Mouse (Mus musculus) forebrain, embryonic 10.5 days (tissue): Measurements from ENCODE around the gene Sval1. TPM values are rescaled to one million over a fixed set of nuclear protein-coding genes. Genes with fewer than 3 reads are reported as not detected.

Source experiments
- DNase-seq: peaks from one replicate; pipeline ENCODE4 v3.0.0-alpha.2; 2017; ENCODE audit warnings: low spot score; ENCODE audit errors: extremely low spot score
- H3K27ac ChIP-seq: fragments of 300-500 bp; sonication (generic); 2 replicates; pipeline ENCODE4 v1.5.1; 2016; ENCODE audit warnings: mild to moderate bottlenecking
- H3K27me3 ChIP-seq: fragments of 300-500 bp; sonication (generic); 2 replicates; pipeline ENCODE4 v1.6.1; 2016; ENCODE audit warnings: mild to moderate bottlenecking; ENCODE audit not compliant: poor library complexity, severe bottlenecking
- H3K36me3 ChIP-seq: fragments of 300-500 bp; sonication (generic); replicated peaks from 2 replicates; pipeline ENCODE4 v1.6.1; 2016; ENCODE audit warnings: mild to moderate bottlenecking, moderate library complexity
- H3K4me1 ChIP-seq: fragments of 300-500 bp; sonication (generic); 2 replicates; pipeline ENCODE4 v1.6.1; 2016
- H3K4me3 ChIP-seq: fragments of 300-500 bp; sonication (generic); 2 replicates; pipeline ENCODE4 v1.5.1; 2016; ENCODE audit warnings: mild to moderate bottlenecking, moderate library complexity
- H3K9me3 ChIP-seq: fragments of 300-500 bp; sonication (generic); 2 replicates; pipeline ENCODE4 v1.6.1; 2016; ENCODE audit warnings: mild to moderate bottlenecking, moderate library complexity
- WGBS: fragments of 180-500 bp; shearing (Covaris S2); methylation state at CpG from one replicate; pipeline ENCODE4 v1.1.7; 2016; 5-methylcytosine and 5-hydroxymethylcytosine counted together
- polyA plus RNA-seq: library from polyadenylated mRNA; unstranded; fragments of >200 nt; fragmentation: Nextera tagmentation; extraction: Ambion mirVana; gene quantifications from 2 replicates; pipeline ENCODE4 v1.2.1, GENCODE M21; 2016

The Sval1 gene
- polyA plus RNA-seq, result not detected in 2 replicates

- no peak for DNase-seq
- H3K27me3 ChIP-seq, result no peaks in the 10 kb centered on the region
- H3K9me3 ChIP-seq, result no peaks in the 10 kb centered on the region
- no peak within 1 kb of the TSS for H3K27ac ChIP-seq
- no peaks in the 10 kb centered on the region for H3K36me3 ChIP-seq
- WGBS, result 78% methylated on average over 1 of the region's 1 CpGs
- H3K4me3 ChIP-seq, result no peak within 1 kb of the TSS
- no peaks in the 10 kb centered on the region for H3K4me1 ChIP-seq
Measured at GRCm38 (mm10) chr6:41951330-41951729, at the start of gene Sval1. TSS of gene Sval1 (plus strand) at chr6:41951630.

GRCm38 (mm10) chr6:41911625-41912024 is 39.8 kb upstream of the Sval1 start:
- no peak for DNase-seq
- H3K4me1 ChIP-seq, result no peaks in the 10 kb centered on the region
- WGBS, result 88% methylated on average over 5 of the region's 5 CpGs
- H3K27me3 ChIP-seq, result no peaks in the 10 kb centered on the region
- H3K36me3 ChIP-seq, result no peaks in the 10 kb centered on the region
- no peak overlapping the region for H3K27ac ChIP-seq
- no peaks in the 10 kb centered on the region for H3K9me3 ChIP-seq
- no peak overlapping the region for H3K4me3 ChIP-seq

- no peaks in the 10 kb centered on the region for H3K9me3 ChIP-seq
Measured at GRCm38 (mm10) chr6:41914883-41915282, 36.5 kb upstream of the Sval1 start.

GRCm38 (mm10) chr6:41967840-41968239 is 16.4 kb downstream of the Sval1 start, which contains the start of gene Sval3:
TSS of gene Sval3 (plus strand) at chr6:41968140.
- Histone ChIP-seq H3K4me3 (no peak within 1 kb of the TSS), H3K9me3 (no peaks in the 10 kb centered on the region), H3K27me3 (no peaks in the 10 kb centered on the region), H3K36me3 (no peaks in the 10 kb centered on the region), H3K4me1 (no peaks in the 10 kb centered on the region), H3K27ac (no peak within 1 kb of the TSS)
- DNase-seq, result no peak
- 85% methylated on average over 1 of the region's 1 CpGs for WGBS

More at GRCm38 (mm10) chr6:41914883-41915282, 36.5 kb upstream of the Sval1 start:
- H3K4me1 ChIP-seq, result no peaks in the 10 kb centered on the region
- H3K27ac ChIP-seq, result no peak overlapping the region
- no peak overlapping the region for H3K4me3 ChIP-seq
- no peak for DNase-seq
- H3K27me3 ChIP-seq, result no peaks in the 10 kb centered on the region
- H3K36me3 ChIP-seq, result no peaks in the 10 kb centered on the region
- WGBS, result 95% methylated on average over 2 of the region's 2 CpGs

Other genes starting within 250 kb of the Sval1 start
- gene Kel, start 247.3 kb upstream of the Sval1 start, polyA plus RNA-seq, result 7.7 and 10.9 TPM in 2 replicates
- gene Olfr459, start 176.5 kb upstream of the Sval1 start, polyA plus RNA-seq, result not detected in 2 replicates
- not detected in 2 replicates for gene Pip, start 104.1 kb upstream of the Sval1 start, polyA plus RNA-seq
- gene Sval2, start 98.6 kb upstream of the Sval1 start, polyA plus RNA-seq, result not detected in 2 replicates
- gene Sval3, start 16.5 kb downstream of the Sval1 start, polyA plus RNA-seq, result not detected in 2 replicates
- gene Sva, start 86.8 kb downstream of the Sval1 start, polyA plus RNA-seq, result not detected in 2 replicates
- not detected in 2 replicates for gene Tas2r139, start 189.3 kb downstream of the Sval1 start, polyA plus RNA-seq